Comparison of ENCODE assay signal across 11 mouse cellular contexts in the genomic region with DNA sequence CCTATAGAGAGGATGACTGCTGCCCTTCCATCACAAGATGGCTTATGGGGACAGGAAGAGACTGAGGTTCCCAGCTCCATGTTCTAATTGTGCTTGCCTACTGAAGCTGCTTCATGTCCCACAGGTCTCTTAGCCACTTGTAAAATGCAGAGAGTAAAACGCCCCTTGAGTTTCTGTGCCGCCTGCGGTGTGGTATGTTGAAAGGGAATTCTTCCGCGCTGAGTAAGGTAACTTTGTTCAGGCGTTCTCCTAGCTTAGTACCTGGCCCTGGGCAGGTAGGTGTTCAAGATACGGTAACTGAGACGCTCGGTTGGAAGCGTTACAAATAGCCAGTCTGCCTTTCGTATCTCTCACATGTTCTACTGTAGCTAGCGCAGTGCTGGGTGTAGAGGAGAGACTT. TPM values are rescaled to one million over a fixed set of nuclear protein-coding genes. Genes with fewer than 3 reads are reported as not detected.
DNase-seq lines count a peak whose midpoint lies in the region; ATAC-seq lines count a peak whose summit lies in the region.
"Had no signal": no experiment of that assay in that cellular context is flagged by ENCODE, and none has a peak within 500 bp of the region (broad histone marks: within the 10 kb centered on the region; RNA-seq: fewer than 3 reads in every experiment).

No protein-coding gene starts in this region.

- no peak overlapping the region for H3K27ac ChIP-seq in heart, embryonic 15.5 days
- peak overlapping the region; percentile 72; the same call in 1 of the 2 replicates for H3K27ac ChIP-seq in midbrain, embryonic 10.5 days (replicated peaks)
- H3K27ac ChIP-seq in midbrain, embryonic 11.5 days (ENCODE audit: low read depth, low read length), result no peak overlapping the region
- no peak overlapping the region for H3K27ac ChIP-seq in limb, embryonic 12.5 days
- no peak overlapping the region for H3K27ac ChIP-seq in stomach, embryonic 16.5 days (ENCODE audit: low read length)

- H3K4me3 ChIP-seq in heart, embryonic 15.5 days, result peak overlapping the region; percentile 39; the same call in 1 of the 2 replicates
- peak overlapping the region; percentile 51 for H3K4me3 ChIP-seq in midbrain, embryonic 10.5 days
- no peak overlapping the region for H3K4me3 ChIP-seq in midbrain, embryonic 11.5 days (ENCODE audit: low read depth, low read length)
- H3K4me3 ChIP-seq in limb, embryonic 12.5 days (replicated peaks), result peak overlapping the region; percentile 30; the same call in 1 of the 2 replicates
- H3K4me3 ChIP-seq in stomach, embryonic 16.5 days (replicated peaks; ENCODE audit: low read length), result peak overlapping the region; percentile 33; the same call in 1 of the 2 replicates

- peaks cover 9% of the 10 kb centered on the region for H3K4me1 ChIP-seq in heart, embryonic 15.5 days (replicated peaks)
- H3K4me1 ChIP-seq in midbrain, embryonic 10.5 days, result peaks cover 74% of the 10 kb centered on the region
- H3K4me1 ChIP-seq in midbrain, embryonic 11.5 days (ENCODE audit: control insufficient read depth, insufficient read depth, low read length), result peaks cover 36% of the 10 kb centered on the region
- peaks cover 41% of the 10 kb centered on the region for H3K4me1 ChIP-seq in limb, embryonic 12.5 days (replicated peaks)
- 0 out of 2 replicates have a peak, but pooled peaks cover 6% of the 10 kb centered on the region for H3K4me1 ChIP-seq in stomach, embryonic 16.5 days (ENCODE audit: control insufficient read depth, insufficient read depth, low read length)

- DNase-seq in heart, postnatal 10 days, result no peak
- DNase-seq in midbrain, embryonic 10.5 days (ENCODE audit: low spot score), result no peak
- DNase-seq in midbrain, embryonic 11.5 days (ENCODE audit: low spot score, missing footprints), result no peak
- DNase-seq in frontal cortex, postnatal 14 days (ENCODE audit: low spot score in 2 of 2), result no peak

- no peaks in the 10 kb centered on the region for H3K36me3 ChIP-seq in heart, embryonic 15.5 days
- H3K36me3 ChIP-seq in midbrain, embryonic 10.5 days, result no peaks in the 10 kb centered on the region
- no peaks in the 10 kb centered on the region for H3K36me3 ChIP-seq in midbrain, embryonic 11.5 days (ENCODE audit: control insufficient read depth, insufficient read depth, low read length)
- H3K36me3 ChIP-seq in limb, embryonic 12.5 days, result no peaks in the 10 kb centered on the region
- no peaks in the 10 kb centered on the region for H3K36me3 ChIP-seq in stomach, embryonic 16.5 days (ENCODE audit: control insufficient read depth, insufficient read depth, low read length)

- H3K4me2 ChIP-seq in heart, embryonic 15.5 days, result peak overlapping the region; percentile 54
- no peak overlapping the region; the same call in 1 of the 2 replicates for H3K4me2 ChIP-seq in midbrain, embryonic 11.5 days
- H3K4me2 ChIP-seq in limb, embryonic 12.5 days, result peak overlapping the region; percentile 48
- H3K4me2 ChIP-seq in stomach, embryonic 16.5 days (ENCODE audit: low read depth, low read length), result peak overlapping the region; percentile 46

- no peak overlapping the region for H3K9ac ChIP-seq in heart, embryonic 15.5 days
- H3K9ac ChIP-seq in midbrain, embryonic 11.5 days (ENCODE audit: low read length), result no peak overlapping the region
- no peak overlapping the region for H3K9ac ChIP-seq in limb, embryonic 12.5 days (replicated peaks)
- H3K9ac ChIP-seq in stomach, embryonic 16.5 days (ENCODE audit: low read length), result 0 out of 2 replicates have a peak overlapping the region, but pooled peaks have one; percentile 28

- peaks cover 44% of the 10 kb centered on the region for H3K27me3 ChIP-seq in heart, embryonic 15.5 days
- peaks cover 34% of the 10 kb centered on the region for H3K27me3 ChIP-seq in midbrain, embryonic 10.5 days (ENCODE audit: low read depth, poor library complexity, severe bottlenecking)
- H3K27me3 ChIP-seq in midbrain, embryonic 11.5 days (ENCODE audit: control insufficient read depth, insufficient read depth, low read length), result no peaks in the 10 kb centered on the region
- H3K27me3 ChIP-seq in limb, embryonic 12.5 days, result peaks cover 35% of the 10 kb centered on the region
- peaks cover 6% of the 10 kb centered on the region; the same call in 1 of the 2 replicates for H3K27me3 ChIP-seq in stomach, embryonic 16.5 days (ENCODE audit: control insufficient read depth, insufficient read depth, low read length)

- 33% methylated on average over 12 of the region's 12 CpGs for WGBS in heart, embryonic 15.5 days
- WGBS in midbrain, embryonic 10.5 days, result 47% methylated on average over 12 of the region's 12 CpGs
- WGBS in midbrain, embryonic 11.5 days, result 41% methylated on average over 12 of the region's 12 CpGs
- WGBS in limb, embryonic 12.5 days, result 41% methylated on average over 12 of the region's 12 CpGs
- 39% methylated on average over 12 of the region's 12 CpGs for WGBS in stomach, embryonic 16.5 days

- ATAC-seq in heart, embryonic 15.5 days (replicated peaks; ENCODE audit: insufficient number of reproducible peaks, insufficient read depth, low FRiP score, low read depth), result no peak
- ATAC-seq in midbrain, embryonic 11.5 days (ENCODE audit: low FRiP score), result no peak
- ATAC-seq in limb, embryonic 12.5 days (ENCODE audit: insufficient number of reproducible peaks, insufficient read depth, low FRiP score, low TSS enrichment, low read depth), result no peak
- no peak for ATAC-seq in stomach, embryonic 16.5 days (ENCODE audit: insufficient read depth, low FRiP score)
- ATAC-seq in erythroblast, adult 5-6 weeks (replicated peaks; ENCODE audit: low FRiP score, poor library complexity, severe bottlenecking), result no peak

- intact Hi-C loops in heart, postnatal 10 days (cut with DNase I), result loop anchor here (2.0 kb wide), 1 partner anchor 25 kb away; no protein-coding TSS in a partner anchor

- no peaks in the 10 kb centered on the region for H3K9me3 ChIP-seq in heart, embryonic 15.5 days (replicated peaks)
- no peaks in the 10 kb centered on the region for H3K9me3 ChIP-seq in midbrain, embryonic 10.5 days (replicated peaks)
- no peaks in the 10 kb centered on the region for H3K9me3 ChIP-seq in midbrain, embryonic 11.5 days (ENCODE audit: control insufficient read depth, low read length)
- H3K9me3 ChIP-seq in limb, embryonic 12.5 days, result no peaks in the 10 kb centered on the region
- H3K9me3 ChIP-seq in stomach, embryonic 16.5 days (replicated peaks; ENCODE audit: control insufficient read depth, low read length), result no peaks in the 10 kb centered on the region

RNA-seq across cellular contexts. Expression of a gene that starts 17.9 kb away (rescaled TPM):
- not detected in 2 replicates for polyA plus RNA-seq in heart, embryonic 15.5 days (2015; fragmentation: Nextera tagmentation; extraction: Ambion mirVana)
- not detected for total RNA-seq in heart, postnatal 10 days (2021)
- 0.23 and 0.46 TPM in 2 replicates for polyA plus RNA-seq in midbrain, embryonic 10.5 days (2016; fragmentation: Nextera tagmentation; extraction: Ambion mirVana)
- 0.55 and 0.66 TPM in 2 replicates for polyA plus RNA-seq in midbrain, embryonic 11.5 days (2014; fragmentation: Nextera tagmentation; extraction: Ambion mirVana)
- not detected in 2 replicates for polyA plus RNA-seq in limb, embryonic 12.5 days (2016; fragmentation: Nextera tagmentation; extraction: Ambion mirVana)
- not detected in 2 replicates for polyA plus RNA-seq in stomach, embryonic 16.5 days (2015; fragmentation: Nextera tagmentation; extraction: Ambion mirVana)
- not detected in 2 replicates for total RNA-seq in erythroblast, adult 5-6 weeks (2015; ENCODE audit: low replicate concordance)
- not detected in 2 replicates for total RNA-seq in erythroblast, adult 5-6 weeks (2017; ENCODE audit: low replicate concordance)
- total RNA-seq: neutrophil, adult 5-6 weeks had no signal
- polyA plus RNA-seq: frontal cortex, adult 2 months; limb, embryonic 11.5 days had no signal

RNA-seq across cellular contexts. Expression of a gene that starts 20.4 kb away (rescaled TPM):
- polyA plus RNA-seq in heart, embryonic 15.5 days (2015; fragmentation: Nextera tagmentation; extraction: Ambion mirVana), result 0.04 TPM in 1 of 2 replicates, not detected in the other
- not detected for total RNA-seq in heart, postnatal 10 days (2021)
- 2.3 and 4.0 TPM in 2 replicates for polyA plus RNA-seq in midbrain, embryonic 10.5 days (2016; fragmentation: Nextera tagmentation; extraction: Ambion mirVana)
- 5.0 and 5.2 TPM in 2 replicates for polyA plus RNA-seq in midbrain, embryonic 11.5 days (2014; fragmentation: Nextera tagmentation; extraction: Ambion mirVana)
- polyA plus RNA-seq in limb, embryonic 12.5 days (2016; fragmentation: Nextera tagmentation; extraction: Ambion mirVana), result 0.20 and 0.45 TPM in 2 replicates
- polyA plus RNA-seq in stomach, embryonic 16.5 days (2015; fragmentation: Nextera tagmentation; extraction: Ambion mirVana), result 0.14 and 0.35 TPM in 2 replicates
- total RNA-seq in erythroblast, adult 5-6 weeks (2015; ENCODE audit: low replicate concordance), result not detected in 2 replicates
- total RNA-seq in erythroblast, adult 5-6 weeks (2017; ENCODE audit: low replicate concordance), result not detected in 2 replicates
- total RNA-seq: neutrophil, adult 5-6 weeks had no signal

RNA-seq across cellular contexts. Expression of a gene that starts 20.4 kb away (rescaled TPM):
- polyA plus RNA-seq in heart, embryonic 15.5 days (2015; fragmentation: Nextera tagmentation; extraction: Ambion mirVana), result not detected in 2 replicates
- total RNA-seq in heart, postnatal 10 days (2021), result not detected
- 6.2 and 8.4 TPM in 2 replicates for polyA plus RNA-seq in midbrain, embryonic 10.5 days (2016; fragmentation: Nextera tagmentation; extraction: Ambion mirVana)
- 10.7 and 12.9 TPM in 2 replicates for polyA plus RNA-seq in midbrain, embryonic 11.5 days (2014; fragmentation: Nextera tagmentation; extraction: Ambion mirVana)
- polyA plus RNA-seq in limb, embryonic 12.5 days (2016; fragmentation: Nextera tagmentation; extraction: Ambion mirVana), result 0.83 and 1.2 TPM in 2 replicates
- 0.49 and 0.61 TPM in 2 replicates for polyA plus RNA-seq in stomach, embryonic 16.5 days (2015; fragmentation: Nextera tagmentation; extraction: Ambion mirVana)
- not detected in 2 replicates for total RNA-seq in erythroblast, adult 5-6 weeks (2015; ENCODE audit: low replicate concordance)
- total RNA-seq in erythroblast, adult 5-6 weeks (2017; ENCODE audit: low replicate concordance), result not detected in 2 replicates
- total RNA-seq: neutrophil, adult 5-6 weeks had no signal
